Mouse (Mus musculus): ENCODE measurements around the gene Lin52.

GRCm38 (mm10) chr12:84569336-84569970, 118.2 kb downstream of the Lin52 start, which contains the start of gene Vsx2:
- TF ChIP-seq GATA1 (IDR thresholded peaks at IDR 0.05; ENCODE audit: borderline replicate concordance, low read length) (no peak), FLI1 (IDR thresholded peaks at IDR 0.05; ENCODE audit: low read length) (no peak)
